Mouse (Mus musculus) CD4-positive, CD25-positive, alpha-beta regulatory T cell, adult 9 weeks (primary cell): ENCODE data around the gene Lrrc57. TPM values are rescaled to one million over a fixed set of nuclear protein-coding genes. Genes with fewer than 3 reads are reported as not detected.

ENCODE experiments used
- polyA plus RNA-seq: library from polyadenylated mRNA; unstranded; fragments of 100-300 nt; shearing (Covaris generic); gene quantifications from one replicate; pipeline ENCODE4 v1.2.1, GENCODE M21; 2017

Lrrc57 gene
- polyA plus RNA-seq, result 34.2 TPM

DNA sequence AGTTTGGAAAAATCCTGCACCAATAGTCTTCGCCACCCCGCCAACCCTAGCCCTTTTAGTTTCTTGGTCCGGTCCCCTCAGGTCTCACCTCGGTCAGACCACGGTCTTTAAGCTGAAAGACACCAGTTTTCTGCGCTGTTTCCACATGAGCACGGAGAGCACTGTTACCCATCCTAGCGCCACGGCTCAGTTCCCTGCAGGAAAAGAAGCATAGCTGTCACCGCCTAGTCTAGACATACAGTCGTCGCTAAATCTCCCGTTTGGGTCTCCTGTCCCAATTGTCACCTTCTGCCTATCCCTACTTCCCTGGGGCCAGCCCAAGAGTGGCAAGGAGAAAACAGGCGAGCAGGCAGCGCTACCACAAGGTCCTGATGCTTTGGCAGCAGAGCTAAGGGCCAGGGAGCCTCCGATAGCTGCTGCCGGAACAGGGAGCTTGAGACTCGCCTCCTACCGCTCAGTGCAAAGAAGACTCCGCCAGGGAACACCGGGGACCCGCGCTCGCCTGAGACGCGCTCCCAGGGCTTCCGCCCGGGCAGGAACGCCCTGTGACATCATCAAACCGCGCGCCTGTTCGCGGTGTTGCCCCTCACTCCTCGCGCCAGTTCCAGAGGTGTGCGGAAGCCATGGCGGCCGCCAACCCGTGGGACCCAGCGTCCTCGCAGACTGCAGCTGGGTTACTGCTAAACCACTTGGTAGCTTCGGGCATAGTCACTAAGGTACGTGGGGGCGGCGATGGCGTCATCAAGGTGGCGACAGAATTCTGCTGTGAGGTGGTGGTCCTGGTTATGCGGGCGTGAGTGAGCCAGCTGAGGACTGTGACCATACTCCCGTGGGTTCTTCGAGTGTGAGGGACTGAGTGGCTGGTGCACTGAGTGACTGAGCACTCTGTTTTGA is at the start of gene Lrrc57, which contains the start of gene Haus2:
Gene Lrrc57, minus strand, starts transcription at position 691 of the 894 bp plus-strand sequence.
Gene Haus2, plus strand, starts transcription at position 554 of the 894 bp plus-strand sequence.

DNA sequence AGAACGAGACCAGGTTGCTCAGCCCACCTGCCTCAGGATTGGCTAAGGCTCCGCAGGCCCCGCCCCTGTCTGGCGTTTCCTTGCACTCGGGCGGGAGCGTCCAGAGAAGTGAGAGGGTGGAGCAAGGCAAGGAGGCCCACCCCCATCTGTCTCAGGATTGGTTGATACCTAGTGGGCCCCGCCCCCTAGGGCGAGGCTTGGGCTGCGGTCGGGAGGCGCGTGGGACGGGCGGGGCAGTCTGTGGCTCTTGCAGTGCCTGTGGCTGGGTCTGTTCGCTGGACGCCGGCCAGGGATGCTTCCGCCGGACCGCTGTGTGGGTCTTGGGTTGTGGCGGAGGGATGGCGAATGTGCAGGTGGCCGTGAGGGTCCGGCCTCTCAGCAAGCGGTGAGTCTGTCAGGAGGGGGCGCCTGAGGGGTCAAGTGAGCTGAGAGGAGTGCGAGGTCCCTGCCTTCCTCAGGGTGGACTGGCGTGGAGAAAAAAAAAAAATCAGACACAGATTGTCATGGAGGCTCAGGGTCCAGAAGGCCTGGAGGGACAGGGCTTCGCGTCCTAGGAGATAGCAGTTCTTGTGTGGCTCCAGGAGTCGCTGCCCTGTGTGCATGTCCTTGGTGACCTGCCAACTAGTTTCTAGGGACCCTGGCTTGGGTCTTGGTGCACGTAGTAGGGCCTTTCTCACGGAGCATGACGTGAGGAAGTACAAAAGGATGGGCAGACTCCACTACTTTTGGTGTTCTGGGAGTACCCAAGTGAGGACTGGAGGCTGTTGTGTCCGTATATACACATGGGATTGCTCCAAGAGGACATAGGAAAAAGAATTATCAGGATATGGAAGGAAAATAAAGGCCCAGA is 19.8 kb upstream of the Lrrc57 start, which contains the start of gene Stard9:
Gene Stard9, plus strand, starts transcription at position 236 of the 850 bp plus-strand sequence.

DNA sequence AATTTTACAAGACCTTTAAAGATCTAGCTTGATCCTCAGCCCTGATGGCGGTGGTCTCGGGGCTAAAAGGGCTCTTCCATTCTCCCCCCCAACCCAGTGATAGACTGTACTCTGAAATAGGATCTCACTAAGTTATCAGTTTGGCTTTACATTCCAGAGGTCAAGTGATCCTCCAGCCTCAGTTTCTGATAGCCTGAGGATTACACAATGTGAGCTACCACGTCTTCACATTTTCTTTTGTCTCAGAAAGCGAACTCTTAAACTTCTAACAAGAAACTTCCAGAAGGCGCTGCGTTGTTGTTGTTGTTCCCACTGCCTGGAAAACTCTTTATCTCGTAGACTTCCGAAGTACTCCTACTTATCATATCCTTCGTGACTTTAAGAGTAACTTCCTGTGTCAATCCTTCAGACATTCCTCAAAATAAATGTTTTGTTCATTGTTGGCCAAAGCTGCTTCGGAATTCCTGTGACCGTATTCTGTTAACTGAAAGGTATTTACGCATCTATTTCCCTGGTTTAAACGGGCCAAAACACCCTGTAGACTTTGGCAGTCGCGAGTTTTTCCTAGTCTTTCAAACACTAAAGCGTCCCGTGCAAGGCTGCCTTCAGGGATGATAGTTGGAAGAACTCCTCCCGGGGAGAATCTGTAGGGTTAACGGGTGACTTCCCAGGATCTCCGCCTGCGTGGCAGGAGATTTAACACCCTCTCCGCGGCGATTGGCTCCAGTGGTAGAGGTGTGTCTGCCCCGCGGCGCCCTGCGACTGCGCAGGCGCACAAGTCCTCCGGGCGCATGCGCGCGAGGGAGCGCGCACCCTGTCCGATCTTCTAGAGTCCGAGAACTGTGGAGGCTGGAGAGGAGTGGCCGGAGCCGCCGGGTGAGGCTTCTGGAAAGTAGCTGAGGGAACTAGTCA is 42.2 kb downstream of the Lrrc57 start, which contains the start of gene Snap23:
Gene Snap23, plus strand, starts transcription at position 786 of the 912 bp plus-strand sequence.

DNA sequence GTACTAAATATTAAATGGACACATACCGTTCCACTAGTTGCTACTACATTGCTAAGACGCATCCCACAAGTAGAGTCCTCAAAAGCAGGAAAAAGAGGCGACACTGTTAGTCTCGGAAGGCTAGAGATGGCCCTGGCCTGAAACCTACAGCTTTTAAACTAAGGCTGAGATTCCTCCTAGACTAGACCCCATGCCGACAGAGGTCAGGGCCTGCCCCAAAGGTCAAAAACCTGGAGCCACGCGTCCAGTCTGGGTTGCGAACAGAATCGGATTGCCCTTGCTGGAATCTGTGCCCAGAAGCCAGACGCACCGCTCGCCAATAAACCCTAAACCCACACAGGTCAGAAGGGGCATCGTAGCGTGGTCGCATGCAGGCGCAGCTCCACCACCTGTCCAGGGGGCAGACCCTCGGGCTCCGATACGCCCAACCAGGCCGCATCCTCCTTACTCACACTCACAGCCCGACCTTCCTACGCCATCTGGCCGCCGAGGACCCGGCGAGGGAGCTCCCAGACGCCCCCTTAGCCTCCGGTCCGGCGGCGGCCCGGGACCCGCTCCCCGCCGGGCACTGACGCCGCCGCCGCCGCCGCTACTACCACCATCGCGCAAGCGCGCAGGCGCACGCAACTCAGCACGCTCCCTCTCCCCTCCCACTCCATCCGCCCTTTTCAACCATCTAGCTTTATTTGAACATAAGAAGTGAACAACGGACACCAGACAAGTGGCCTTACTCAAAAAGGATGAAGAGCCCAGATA is 45.9 kb downstream of the Lrrc57 start, which contains the start of gene Zfp106:
Gene Zfp106, minus strand, starts transcription at position 609 of the 756 bp plus-strand sequence.

Other genes with a start within 250 kb of the Lrrc57 start
- gene Ganc, start 205.6 kb downstream of the Lrrc57 start, polyA plus RNA-seq, result 29.4 TPM
- gene Tmem87a, start 205.4 kb downstream of the Lrrc57 start, polyA plus RNA-seq, result 30.8 TPM
- 66.0 TPM for gene Capn3, start 153.5 kb downstream of the Lrrc57 start, polyA plus RNA-seq
- gene Zfp106, start 45.7 kb downstream of the Lrrc57 start, polyA plus RNA-seq, result 35.0 TPM
- gene Snap23, start 41.8 kb downstream of the Lrrc57 start, polyA plus RNA-seq, result 62.5 TPM
- 24.8 TPM for gene Haus2, start 137 bp downstream of the Lrrc57 start, polyA plus RNA-seq
- gene Stard9, start 19.6 kb upstream of the Lrrc57 start, polyA plus RNA-seq, result 0.33 TPM
- 3.6 TPM for gene Cdan1, start 240.6 kb upstream of the Lrrc57 start, polyA plus RNA-seq
- gene Ttbk2, start 241.1 kb upstream of the Lrrc57 start, polyA plus RNA-seq, result 0.79 TPM